Mouse (Mus musculus) CH12.LX (cell line): ENCODE results near the gene Sgca. TPM values are rescaled to one million over a fixed set of nuclear protein-coding genes. Genes with fewer than 3 reads are reported as not detected.

ENCODE experiments used
- DNase-seq: peaks from one replicate; pipeline ENCODE4 v3.0.0-alpha.2; 2013; ENCODE audit errors: extremely low read depth
- H3K27ac ChIP-seq: 2 replicates; pipeline ENCODE4 v1.5.1; 2012; ENCODE audit warnings: low read depth, mild to moderate bottlenecking, control low read depth, moderate library complexity; ENCODE audit not compliant: insufficient read depth
- H3K27me3 ChIP-seq: replicated peaks from 2 replicates; pipeline ENCODE3; 2012; ENCODE audit warnings: inconsistent platforms
- H3K36me3 ChIP-seq, 2 experiments: replicated peaks in 1 of 2; 2 replicates each; pipeline versions ENCODE3 to v1.6.1; 2012; ENCODE audit warnings: inconsistent platforms in 1 of 2, low read length in 1 of 2, mild to moderate bottlenecking in 1 of 2, mixed read lengths in 1 of 2, moderate library complexity in 1 of 2; ENCODE audit not compliant: control insufficient read depth in 1 of 2, insufficient read depth in 1 of 2
- H3K4me1 ChIP-seq, 2 experiments: 2 replicates each; pipeline ENCODE4 v1.6.1; 2012; ENCODE audit warnings: inconsistent platforms in 1 of 2, moderate library complexity in 1 of 2; ENCODE audit not compliant: insufficient read depth in 2 of 2, control insufficient read depth in 1 of 2
- H3K4me2 ChIP-seq: 2 replicates; pipeline ENCODE4 v1.6.1; 2012; ENCODE audit warnings: low read depth, mild to moderate bottlenecking, control low read depth; ENCODE audit not compliant: poor library complexity, insufficient read depth, severe bottlenecking
- H3K4me3 ChIP-seq, 3 experiments: fragments of 150-350 bp in 1 of 3; sonication (generic) in 1 of 3; replicated peaks in 1 of 3; 2 replicates each; pipeline versions ENCODE3 to v1.5.1; 2011 to 2012; ENCODE audit warnings: low read depth in 2 of 3, low read length in 2 of 3, mild to moderate bottlenecking in 2 of 3, moderate library complexity in 2 of 3, control low read depth in 1 of 3, improper control_type of control experiment in 1 of 3, inconsistent platforms in 1 of 3, mixed read lengths in 1 of 3; ENCODE audit not compliant: poor library complexity in 1 of 3
- H3K79me2 ChIP-seq: replicated peaks from 2 replicates; pipeline ENCODE4 v1.6.1; 2012; ENCODE audit warnings: mild to moderate bottlenecking, moderate library complexity; ENCODE audit not compliant: control insufficient read depth, poor library complexity, insufficient read depth, severe bottlenecking; ENCODE audit errors: extremely low read depth
- H3K9ac ChIP-seq: 2 replicates; pipeline ENCODE4 v1.6.1; 2012; ENCODE audit warnings: low read depth, mild to moderate bottlenecking, control low read depth, moderate library complexity; ENCODE audit not compliant: insufficient read depth
- H3K9me3 ChIP-seq: replicated peaks from 2 replicates; pipeline ENCODE3; 2012; ENCODE audit warnings: low read length, inconsistent platforms, mixed read lengths
- CHD1 ChIP-seq: IDR thresholded peaks from 2 replicates; pipeline ENCODE4 v1.6.1; 2012; ENCODE audit warnings: low read depth, low read length, improper control_type of control experiment, inconsistent platforms
- CHD2 ChIP-seq: IDR thresholded peaks from 2 replicates; pipeline ENCODE4 v1.6.1; 2011; ENCODE audit warnings: low read length, improper control_type of control experiment
- CTCF ChIP-seq, 2 experiments: IDR thresholded peaks in 1 of 2; conservative IDR thresholded peaks in 1 of 2; 2 replicates each; pipeline ENCODE4 v1.5.1; 2011 to 2012; ENCODE audit warnings: low read depth in 2 of 2, low read length in 2 of 2, improper control_type of control experiment in 1 of 2, inconsistent platforms in 1 of 2, mild to moderate bottlenecking in 1 of 2, moderate library complexity in 1 of 2
- E2F4 ChIP-seq: IDR thresholded peaks from 2 replicates; pipeline ENCODE4 v1.6.1; 2011; ENCODE audit warnings: low read depth, low read length, improper control_type of control experiment; ENCODE audit not compliant: insufficient replicate concordance
- ELF1 ChIP-seq: IDR thresholded peaks from 2 replicates; pipeline ENCODE4 v1.6.1; 2014; ENCODE audit warnings: low read depth, mild to moderate bottlenecking, inconsistent platforms, low read length, improper control_type of control experiment
- EP300 ChIP-seq: IDR thresholded peaks from 2 replicates; pipeline ENCODE4 v1.6.1; 2011; ENCODE audit warnings: low read length, improper control_type of control experiment
- ETS1 ChIP-seq: conservative IDR thresholded peaks from 2 replicates; pipeline ENCODE4 v1.6.1; 2012; ENCODE audit warnings: low read depth, mild to moderate bottlenecking, inconsistent platforms, low read length, improper control_type of control experiment, moderate library complexity
- HCFC1 ChIP-seq: IDR thresholded peaks from 2 replicates; pipeline ENCODE4 v1.6.1; 2012; ENCODE audit warnings: low read depth, mild to moderate bottlenecking, inconsistent platforms, low read length, improper control_type of control experiment
- IRF4 ChIP-seq: IDR thresholded peaks from 2 replicates; pipeline ENCODE4 v1.6.1; 2014; ENCODE audit warnings: low read depth, mild to moderate bottlenecking, inconsistent platforms, low read length, improper control_type of control experiment
- JUN ChIP-seq: IDR thresholded peaks from 2 replicates; pipeline ENCODE4 v1.6.1; 2011; ENCODE audit warnings: low read depth, mild to moderate bottlenecking, low read length, improper control_type of control experiment, moderate library complexity; ENCODE audit not compliant: insufficient read depth
- JUND ChIP-seq: conservative IDR thresholded peaks from 2 replicates; pipeline ENCODE4 v1.6.1; 2011; ENCODE audit warnings: low read depth, low read length, improper control_type of control experiment
- KAT2A ChIP-seq: IDR thresholded peaks from 2 replicates; pipeline ENCODE4 v1.6.1; 2012; ENCODE audit warnings: low read length, improper control_type of control experiment, inconsistent platforms; ENCODE audit not compliant: insufficient replicate concordance
- MAFK ChIP-seq: IDR thresholded peaks from 2 replicates; pipeline ENCODE4 v1.6.1; 2011; ENCODE audit warnings: low read length, improper control_type of control experiment; ENCODE audit not compliant: insufficient replicate concordance
- MAX ChIP-seq: IDR thresholded peaks from 2 replicates; pipeline ENCODE4 v1.6.1; 2011; ENCODE audit warnings: low read length, improper control_type of control experiment
- MAZ ChIP-seq: IDR thresholded peaks from 2 replicates; pipeline ENCODE4 v1.6.1; 2012; ENCODE audit warnings: low read depth, mild to moderate bottlenecking, inconsistent platforms, low read length, improper control_type of control experiment, moderate library complexity
- MEF2A ChIP-seq: IDR thresholded peaks from 2 replicates; pipeline ENCODE4 v1.6.1; 2014; ENCODE audit warnings: low read depth, mild to moderate bottlenecking, inconsistent platforms, low read length, improper control_type of control experiment, borderline replicate concordance
- MYC ChIP-seq: IDR thresholded peaks from 2 replicates; pipeline ENCODE4 v1.6.1; 2011; ENCODE audit warnings: low read depth, mild to moderate bottlenecking, improper control_type of control experiment, low read length
- POLR2A ChIP-seq: IDR thresholded peaks from 2 replicates; pipeline ENCODE4 v1.6.1; 2011; ENCODE audit warnings: low read depth, mild to moderate bottlenecking, improper control_type of control experiment, low read length
- TBP ChIP-seq: conservative IDR thresholded peaks from 2 replicates; pipeline ENCODE4 v1.6.1; 2011; ENCODE audit warnings: low read depth, low read length, improper control_type of control experiment
- TCF12 ChIP-seq: IDR thresholded peaks from 2 replicates; pipeline ENCODE4 v1.6.1; 2014; ENCODE audit warnings: low read depth, mild to moderate bottlenecking, inconsistent platforms, low read length, improper control_type of control experiment
- USF1 ChIP-seq: IDR thresholded peaks from 2 replicates; pipeline ENCODE4 v1.6.1; 2014; ENCODE audit warnings: low read depth, mild to moderate bottlenecking, inconsistent platforms, low read length, improper control_type of control experiment
- USF2 ChIP-seq: conservative IDR thresholded peaks from 2 replicates; pipeline ENCODE4 v1.6.1; 2011; ENCODE audit warnings: low read depth, low read length, improper control_type of control experiment
- ZC3H11A ChIP-seq: IDR thresholded peaks from 2 replicates; pipeline ENCODE4 v1.6.1; 2012; ENCODE audit warnings: low read depth, mild to moderate bottlenecking, inconsistent platforms, low read length, improper control_type of control experiment
- dilution Hi-C: fragments of 300-500 bp; cut with MboI; formaldehyde crosslinking; loops from 2 replicates; pipeline ENCODE4 v1.14.3; 2020; ENCODE audit warnings: low sequenced_read_pairs; ENCODE audit not compliant: extremely low pct_unique_long_range_greater_than_20kb, extremely low pct_ligation_motif_present
- in situ Hi-C: fragments of 300-500 bp; cut with MboI; formaldehyde crosslinking; loops from 3 replicates; pipeline ENCODE4 v1.14.3; 2019; ENCODE audit warnings: low sequenced_read_pairs, low pct_ligation_motif_present, low pct_unique_long_range_greater_than_20kb, mixed read lengths
- polyA plus RNA-seq: library from polyadenylated mRNA; unstranded; fragments of >175 nt; gene quantifications from 2 replicates; pipeline ENCODE4 v1.2.1, GENCODE M21; 2012; ENCODE audit warnings: low read depth; ENCODE audit not compliant: insufficient read length
- total RNA-seq, 2 experiments: library from RNA; depleted of rRNA; stranded (reverse); fragments of 300-350 nt in 1 of 2; fragments of >200 nt in 1 of 2; gene quantifications; 2 replicates each; pipeline ENCODE4 v1.2.3; 2012 to 2014

Gene Sgca
- total and polyA plus RNA-seq, 3 experiments: 0.08 to 0.39 TPM; not detected in 1

DNA sequence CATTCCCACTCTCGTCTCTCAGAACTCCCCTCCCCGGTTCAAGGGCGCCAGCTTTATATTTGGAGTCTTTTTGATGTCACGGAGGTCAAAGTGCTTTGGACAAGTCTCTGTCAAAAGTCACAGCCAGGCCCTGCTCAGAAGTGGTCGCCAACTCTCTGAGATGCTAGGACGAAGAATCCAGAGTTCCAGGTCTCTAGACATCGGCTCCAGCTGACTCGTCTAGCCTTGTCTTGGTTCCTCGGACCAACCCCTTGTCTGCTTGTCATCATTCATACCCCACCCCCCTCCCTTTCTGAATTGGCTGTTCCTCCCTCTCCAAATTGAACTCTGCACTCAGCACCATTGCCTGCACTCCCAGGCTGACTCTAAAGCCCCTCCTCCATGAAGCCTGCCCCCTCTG lies 46.5 kb downstream of the Sgca start:
- no peak overlapping the region for H3K27ac ChIP-seq
- H3K36me3 ChIP-seq: no peaks in the 10 kb centered on the region
- dilution Hi-C loops: no loop called here
- in situ Hi-C loops: no loop called here
- TF ChIP-seq TBP (no peak), CTCF (conservative IDR thresholded peaks at IDR 0.05 in 1 of 2, IDR thresholded peaks at IDR 0.05 in 1 of 2; ENCODE audit: low read depth in 2 of 2, low read length in 2 of 2) (no peak), JUND (no peak), USF1 (no peak), E2F4 (no peak), MAZ (no peak), ELF1 (no peak), TCF12 (no peak), CHD2 (no peak), CHD1 (no peak), ZC3H11A (no peak), KAT2A (no peak), MYC (no peak), USF2 (no peak), JUN (no peak), ETS1 (no peak)
- peaks cover 0 to 6% of the 10 kb centered on the region in 2 experiments; a peak in 2 of 4 replicates for H3K4me1 ChIP-seq
- no peak overlapping the region for H3K9ac ChIP-seq
- H3K79me2 ChIP-seq: no peaks in the 10 kb centered on the region
- no peak overlapping the region for H3K4me2 ChIP-seq
- no peak for DNase-seq
- H3K9me3 ChIP-seq: no peaks in the 10 kb centered on the region
- peaks cover 88% of the 10 kb centered on the region for H3K27me3 ChIP-seq
- H3K4me3 ChIP-seq: no peak overlapping the region

DNA sequence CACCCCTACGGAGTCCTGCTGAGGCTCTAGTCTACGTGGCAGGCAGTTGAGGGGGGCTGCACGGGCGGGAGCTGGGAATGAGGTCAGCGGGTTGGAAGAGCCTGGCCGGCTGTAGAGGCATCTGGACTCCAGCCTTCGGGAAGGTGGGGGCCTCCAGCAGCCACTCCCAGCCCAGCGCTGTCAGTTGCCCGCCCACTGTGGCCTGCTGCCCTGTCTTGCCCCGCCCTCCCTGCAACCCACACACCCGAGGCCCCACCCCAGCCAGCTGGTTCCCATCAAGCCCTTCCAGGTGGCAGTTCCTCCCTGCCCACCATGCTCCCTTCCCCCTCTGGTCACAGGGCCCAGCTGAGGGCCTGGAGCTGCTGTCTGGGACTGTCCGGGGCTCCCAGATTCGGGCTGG lies 47.3 kb downstream of the Sgca start:
- peaks cover under 1% of the 10 kb centered on the region for H3K9me3 ChIP-seq
- H3K4me1 ChIP-seq: peaks cover 0 to 6% of the 10 kb centered on the region in 2 experiments; a peak in 2 of 4 replicates
- H3K9ac ChIP-seq: no peak overlapping the region
- dilution Hi-C loops (no loop called here), in situ Hi-C loops (no loop called here)
- no peak overlapping the region for H3K27ac ChIP-seq
- no peaks in the 10 kb centered on the region for H3K79me2 ChIP-seq
- H3K4me2 ChIP-seq: no peak overlapping the region
- no peak overlapping the region for H3K4me3 ChIP-seq
- no peak for DNase-seq
- H3K27me3 ChIP-seq: peaks cover 88% of the 10 kb centered on the region
- H3K36me3 ChIP-seq: no peaks in the 10 kb centered on the region
- TF ChIP-seq EP300 (no peak), MYC (no peak), JUND (no peak), CHD2 (no peak), MAX (no peak), MEF2A (no peak), USF1 (no peak), KAT2A (no peak), IRF4 (no peak), MAFK (no peak), USF2 (no peak), HCFC1 (no peak), POLR2A (no peak), ETS1 (no peak)
